Mouse (Mus musculus) myocyte (in vitro differentiated cells): ENCODE data around the gene Dnajc28. TPM values are rescaled to one million over a fixed set of nuclear protein-coding genes. Genes with fewer than 3 reads are reported as not detected.
A peak's percentile ranks its signal among the peaks of the same experiment; 100 is the strongest.
"Not testable (repeated sequence)": the region's sequence is repeated elsewhere in the genome, so short reads cannot be mapped to it uniquely, and the experiment has no call there.

Source experiments
- H3K27me3 ChIP-seq: one replicate; pipeline ENCODE4 v1.6.1; 2011; ENCODE audit not compliant: control insufficient read depth, insufficient read depth, insufficient read length
- H3K36me3 ChIP-seq: one replicate; pipeline ENCODE4 v1.6.1; 2011; ENCODE audit not compliant: control insufficient read depth, insufficient read depth
- H3K4me2 ChIP-seq: one replicate; pipeline ENCODE4 v1.6.1; 2011; ENCODE audit warnings: low read depth, control low read depth
- H3K4me3 ChIP-seq: one replicate; pipeline ENCODE4 v1.5.1; 2011; ENCODE audit warnings: mild to moderate bottlenecking, control low read depth, moderate library complexity
- H3K79me2 ChIP-seq: one replicate; pipeline ENCODE4 v1.6.1; 2011; ENCODE audit not compliant: control insufficient read depth, insufficient read depth
- H3ac ChIP-seq: one replicate; pipeline ENCODE4 v1.6.1; 2011; ENCODE audit not compliant: control insufficient read depth, insufficient read length
- CEBPB ChIP-seq: IDR thresholded peaks from 2 replicates; pipeline ENCODE4 v1.6.1; 2011; ENCODE audit warnings: mild to moderate bottlenecking, moderate library complexity; ENCODE audit not compliant: poor library complexity, insufficient read depth, severe bottlenecking
- E2F4 ChIP-seq: IDR thresholded peaks from one replicate; pipeline ENCODE4 v1.6.1; 2011; ENCODE audit warnings: mild to moderate bottlenecking, control low read depth, moderate library complexity; ENCODE audit not compliant: insufficient read depth
- MAX ChIP-seq: IDR thresholded peaks from one replicate; pipeline ENCODE4 v1.6.1; 2011; ENCODE audit warnings: low read depth, mild to moderate bottlenecking, control low read depth
- MYOD1 ChIP-seq, 3 experiments: IDR thresholded peaks; one replicate each; pipeline ENCODE4 v1.6.1; 2011; ENCODE audit warnings: control low read depth in 2 of 3, low read depth in 2 of 3, mild to moderate bottlenecking in 2 of 3, moderate library complexity in 1 of 3; ENCODE audit not compliant: insufficient read length in 2 of 3, control insufficient read depth in 1 of 3
- MYOG ChIP-seq, 3 experiments: IDR thresholded peaks; one replicate each; pipeline ENCODE4 v1.6.1; 2011; ENCODE audit warnings: control low read depth in 2 of 3, low read depth in 2 of 3, mild to moderate bottlenecking in 2 of 3; ENCODE audit not compliant: insufficient read length in 2 of 3, control insufficient read depth in 1 of 3, insufficient read depth in 1 of 3
- POLR2A ChIP-seq: IDR thresholded peaks from one replicate; pipeline ENCODE4 v1.6.1; 2011; ENCODE audit warnings: low read depth, mild to moderate bottlenecking, control low read depth, moderate library complexity; ENCODE audit not compliant: insufficient read length
- POLR2AphosphoS2 ChIP-seq: IDR thresholded peaks from one replicate; pipeline ENCODE4 v1.6.1; 2011; ENCODE audit warnings: low read depth, control low read depth; ENCODE audit not compliant: insufficient read length
- REST ChIP-seq: IDR thresholded peaks from one replicate; pipeline ENCODE4 v1.6.1; 2011; ENCODE audit warnings: mild to moderate bottlenecking, control low read depth, moderate library complexity; ENCODE audit not compliant: insufficient read depth, insufficient read length
- SRF ChIP-seq: IDR thresholded peaks from one replicate; pipeline ENCODE4 v1.6.1; 2011; ENCODE audit warnings: low read depth; ENCODE audit not compliant: control insufficient read depth, insufficient read length
- TCF12 ChIP-seq: IDR thresholded peaks from one replicate; pipeline ENCODE4 v1.6.1; 2011; ENCODE audit warnings: mild to moderate bottlenecking, control low read depth; ENCODE audit not compliant: poor library complexity, insufficient read depth, severe bottlenecking
- TCF3 ChIP-seq: IDR thresholded peaks from one replicate; pipeline ENCODE4 v1.6.1; 2011; ENCODE audit warnings: low read depth, control low read depth; ENCODE audit not compliant: insufficient read length
- USF1 ChIP-seq: IDR thresholded peaks from one replicate; pipeline ENCODE4 v1.6.1; 2011; ENCODE audit warnings: low read depth, mild to moderate bottlenecking, control low read depth, moderate library complexity
- polyA plus RNA-seq: library from polyadenylated mRNA; unstranded; fragments of >200 nt; fragmentation: generic; extraction: Trizol; gene quantifications from one replicate; pipeline ENCODE4 v1.2.1, GENCODE M21; 2012; ENCODE audit warnings: missing spikeins

The Dnajc28 gene
- polyA plus RNA-seq, 1 experiment: 0.80 TPM

DNA sequence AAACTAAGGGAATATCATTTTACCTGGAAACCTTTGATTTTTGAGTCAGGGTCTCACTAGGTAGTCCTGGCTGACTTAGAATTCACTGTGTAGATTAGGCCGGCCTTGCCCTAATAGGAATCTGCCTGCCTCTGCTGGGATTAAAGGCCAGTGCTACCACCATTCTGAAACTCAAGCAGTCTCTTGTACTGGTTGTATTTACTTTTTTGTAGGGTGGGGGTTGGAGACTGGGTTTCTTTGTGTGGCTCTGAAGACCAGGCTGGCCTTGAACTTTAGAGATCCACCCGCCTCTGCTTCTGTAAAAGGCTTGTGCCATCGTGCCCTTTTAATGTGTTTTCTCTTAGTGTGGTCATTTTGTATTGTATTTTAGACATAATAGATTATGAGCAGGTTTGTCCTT, 30.4 kb upstream of the Dnajc28 start:
- no peaks in the 10 kb centered on the region for H3K27me3 ChIP-seq
- H3K4me3 ChIP-seq: peak overlapping the region; percentile 95
- no peak for TF ChIP-seq MYOD1 (IDR thresholded peaks at IDR 0.05; ENCODE audit: control insufficient read depth in 1 of 3, insufficient read length in 2 of 3, low read depth in 2 of 3)
- peaks cover 86% of the 10 kb centered on the region for H3K79me2 ChIP-seq
- H3ac ChIP-seq: no peak overlapping the region
- peak overlapping the region; percentile 86 for H3K4me2 ChIP-seq
- peaks cover 19% of the 10 kb centered on the region for H3K36me3 ChIP-seq

DNA sequence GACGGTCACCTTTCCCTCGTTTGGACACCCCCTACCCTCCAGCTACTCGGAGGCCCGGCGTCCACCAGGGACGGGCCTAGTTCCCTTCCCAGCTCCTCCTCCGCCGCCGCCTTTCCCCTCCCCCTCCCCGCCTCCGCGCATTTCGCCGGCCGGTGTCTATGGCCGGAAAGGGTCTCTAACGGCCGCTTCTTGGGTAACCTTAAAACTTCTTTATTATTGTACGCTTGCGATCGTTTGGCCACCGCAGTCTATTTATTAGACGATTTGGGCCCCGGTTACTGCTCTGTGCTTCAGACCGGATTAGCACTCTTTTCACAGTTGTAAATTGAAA, 29.4 kb upstream of the Dnajc28 start:
- no peaks in the 10 kb centered on the region for H3K27me3 ChIP-seq
- peaks cover 84% of the 10 kb centered on the region for H3K79me2 ChIP-seq
- peaks cover 14% of the 10 kb centered on the region for H3K36me3 ChIP-seq
- H3K4me2 ChIP-seq: peak overlapping the region; percentile 86
- TF ChIP-seq MYOG (IDR thresholded peaks at IDR 0.05; ENCODE audit: control insufficient read depth in 1 of 3, insufficient read depth in 1 of 3, insufficient read length in 2 of 3, low read depth in 2 of 3): no peak
- peak; percentile 39 for TF ChIP-seq POLR2A
- H3ac ChIP-seq: peak overlapping the region; percentile 23
- H3K4me3 ChIP-seq: peak overlapping the region; percentile 95

DNA sequence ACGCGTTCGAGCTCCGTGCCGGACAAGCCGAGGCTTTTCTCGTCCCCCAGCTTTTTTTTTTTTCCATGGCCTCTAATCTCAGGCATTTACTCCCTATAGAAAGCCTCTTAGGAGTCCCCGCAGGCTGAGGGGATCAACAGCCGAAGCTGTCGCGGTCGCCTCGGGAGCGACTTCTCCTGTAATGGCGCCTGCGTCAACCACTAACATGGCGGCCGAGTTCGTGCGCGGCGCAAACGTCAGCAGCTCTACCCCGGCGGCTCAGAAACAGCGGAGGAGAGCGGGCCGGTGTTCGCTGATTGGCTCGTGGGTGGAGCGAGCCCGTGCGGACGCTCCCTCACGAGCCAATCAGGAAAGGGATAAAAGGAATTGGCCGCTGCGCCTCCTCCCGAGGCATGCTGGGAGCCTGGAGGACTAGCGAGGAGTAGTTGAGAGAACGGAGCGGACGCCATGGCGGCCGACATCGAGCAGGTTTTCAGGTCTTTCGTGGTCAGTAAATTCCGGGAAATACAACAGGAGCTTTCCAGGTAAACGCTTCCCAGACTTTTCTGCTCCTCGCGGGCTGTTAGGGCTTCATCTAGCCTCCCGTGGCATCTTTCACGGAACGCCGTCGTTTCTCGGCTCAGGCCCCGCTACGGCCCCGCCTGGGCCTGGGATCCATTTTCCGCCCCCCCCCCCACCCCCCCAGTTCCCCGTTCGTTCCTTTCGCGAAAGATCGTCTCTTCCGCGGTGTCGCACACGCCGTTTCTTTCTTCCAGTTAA, 28.8 kb upstream of the Dnajc28 start, which contains the start of gene Son:
Gene Son (plus strand): TSS at position 46 of the 759 bp plus-strand sequence.
- H3K27me3 ChIP-seq: no peaks in the 10 kb centered on the region
- H3ac ChIP-seq: peak within 1 kb of the TSS; percentile 23
- peak within 1 kb of the TSS; percentile 99 for H3K4me2 ChIP-seq
- peak within 1 kb of the TSS; percentile 95 for H3K4me3 ChIP-seq
- TF ChIP-seq SRF: peak; percentile 44
- no peak for TF ChIP-seq MAX
- TF ChIP-seq MYOG (IDR thresholded peaks at IDR 0.05; ENCODE audit: control insufficient read depth in 1 of 3, insufficient read depth in 1 of 3, insufficient read length in 2 of 3, low read depth in 2 of 3): peak in 1 of 3 experiments; percentile 15
- TF ChIP-seq POLR2AphosphoS2: peak; percentile 89
- TF ChIP-seq REST: no peak
- no peak for TF ChIP-seq TCF3
- peak; percentile 84 for TF ChIP-seq POLR2A
- TF ChIP-seq TCF12: no peak
- TF ChIP-seq USF1: no peak
- TF ChIP-seq CEBPB: no peak
- H3K36me3 ChIP-seq: peaks cover 15% of the 10 kb centered on the region
- peaks cover 79% of the 10 kb centered on the region for H3K79me2 ChIP-seq

DNA sequence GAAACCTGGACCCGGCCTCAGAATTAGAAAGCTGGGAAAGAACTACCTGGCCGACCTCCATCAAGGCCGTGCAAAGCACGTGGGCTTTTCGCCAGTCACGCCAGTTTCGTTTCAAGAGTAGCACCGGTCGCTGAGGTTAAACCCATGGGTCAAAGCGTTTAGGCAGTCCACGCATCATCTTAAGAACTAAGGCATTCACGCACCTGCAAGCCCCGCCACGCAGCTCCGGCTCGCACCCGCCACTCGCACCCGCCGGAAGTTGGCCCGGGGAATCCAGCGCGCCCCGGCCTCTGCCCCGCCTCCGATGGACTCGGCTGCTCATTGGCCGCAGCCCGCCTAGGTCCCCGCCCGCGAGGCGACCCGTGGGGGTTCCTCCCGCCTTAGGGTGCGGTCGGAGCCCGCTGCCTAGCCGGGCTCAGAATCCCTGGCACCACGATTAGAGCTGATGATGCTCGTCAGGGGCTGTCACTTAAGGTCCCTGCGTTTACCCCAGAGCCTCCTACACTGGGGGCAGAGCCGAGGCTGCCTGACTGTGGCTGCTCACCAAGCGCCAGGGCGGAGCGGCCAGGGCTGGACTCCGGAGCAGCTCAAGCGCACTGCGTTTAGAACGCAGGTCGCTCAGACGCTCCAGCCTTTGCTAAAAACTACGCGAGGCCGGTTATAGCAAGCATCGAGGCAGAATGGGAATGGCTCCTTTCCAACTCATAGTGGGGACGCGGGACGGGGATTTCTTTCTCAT, 28.0 kb upstream of the Dnajc28 start, which contains the start of gene Gart:
Gene Gart (minus strand): TSS at position 272 of the 739 bp plus-strand sequence.
- peaks cover 71% of the 10 kb centered on the region for H3K79me2 ChIP-seq
- H3K4me3 ChIP-seq: peak within 1 kb of the TSS; percentile 95
- H3K27me3 ChIP-seq: no peaks in the 10 kb centered on the region
- H3ac ChIP-seq: peak within 1 kb of the TSS; percentile 23
- peak within 1 kb of the TSS; percentile 99 for H3K4me2 ChIP-seq
- TF ChIP-seq MYOD1 (IDR thresholded peaks at IDR 0.05; ENCODE audit: control insufficient read depth in 1 of 3, insufficient read length in 2 of 3, low read depth in 2 of 3): no peak
- no peak for TF ChIP-seq TCF3
- TF ChIP-seq E2F4: peak; percentile 25
- peak; percentile 97 for TF ChIP-seq POLR2AphosphoS2
- TF ChIP-seq POLR2A: peak; percentile 99
- TF ChIP-seq REST: no peak
- no peak for TF ChIP-seq CEBPB
- no peak for TF ChIP-seq MAX
- TF ChIP-seq MYOG (IDR thresholded peaks at IDR 0.05; ENCODE audit: control insufficient read depth in 1 of 3, insufficient read depth in 1 of 3, insufficient read length in 2 of 3, low read depth in 2 of 3): no peak
- no peak for TF ChIP-seq TCF12
- H3K36me3 ChIP-seq: peaks cover 14% of the 10 kb centered on the region

DNA sequence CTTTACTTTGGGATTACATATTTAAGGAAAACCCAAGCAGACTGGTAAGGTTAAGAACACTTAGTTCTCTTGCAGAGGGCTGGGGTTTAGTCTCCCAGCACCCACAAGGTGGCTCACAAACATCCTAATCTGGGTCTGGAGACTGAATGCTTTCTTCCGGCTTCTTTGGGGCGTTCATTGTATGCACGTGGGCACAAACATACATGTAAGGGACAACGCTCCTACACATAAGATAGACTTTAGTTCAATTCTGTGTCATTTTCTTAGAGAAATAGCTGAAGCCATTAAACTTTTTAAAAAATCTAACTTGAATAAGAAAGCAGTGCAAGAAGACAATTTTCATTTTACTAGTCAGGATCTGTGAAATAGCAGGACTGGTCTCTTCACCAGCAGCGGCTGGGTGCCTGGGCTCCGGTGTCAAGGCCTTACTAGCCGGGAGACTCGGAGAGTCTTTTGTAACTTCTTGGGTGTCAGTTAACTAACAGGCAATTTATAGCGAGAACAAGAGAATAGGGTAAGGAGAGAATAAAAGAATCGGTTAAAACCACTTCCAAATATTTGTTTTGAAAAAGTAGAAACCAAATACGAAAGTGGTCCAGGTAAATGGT, 27.3 kb upstream of the Dnajc28 start:
- peak overlapping the region; percentile 95 for H3K4me3 ChIP-seq
- TF ChIP-seq SRF (no peak), MYOG (IDR thresholded peaks at IDR 0.05; ENCODE audit: control insufficient read depth in 1 of 3, insufficient read depth in 1 of 3, insufficient read length in 2 of 3, low read depth in 2 of 3) (no peak), CEBPB (no peak), REST (no peak), USF1 (no peak), POLR2AphosphoS2 (no peak), POLR2A (no peak)
- no peaks in the 10 kb centered on the region for H3K27me3 ChIP-seq
- H3K36me3 ChIP-seq: peaks cover 17% of the 10 kb centered on the region
- H3K4me2 ChIP-seq: peak overlapping the region; percentile 88
- no peak overlapping the region for H3ac ChIP-seq
- peaks cover 63% of the 10 kb centered on the region for H3K79me2 ChIP-seq

DNA sequence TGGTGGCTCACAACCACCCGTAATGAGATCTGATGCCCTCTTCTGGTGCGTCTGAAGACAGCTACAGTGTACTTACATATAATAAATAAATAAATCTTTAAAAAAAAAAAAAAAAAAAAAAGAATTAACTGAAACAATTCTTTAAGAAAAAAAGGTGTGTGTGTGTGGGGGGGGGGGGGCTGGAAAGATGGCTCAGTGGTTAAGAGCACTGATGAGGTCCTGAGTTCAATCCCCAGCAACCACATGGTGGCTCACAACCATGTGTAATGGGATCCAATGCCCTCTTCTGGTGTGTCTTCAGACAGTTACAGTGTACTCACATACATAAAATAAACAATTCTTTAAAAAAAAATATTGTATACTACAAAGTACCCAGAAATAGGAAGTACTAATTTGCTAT, 26.6 kb upstream of the Dnajc28 start:
- peak overlapping the region; percentile 88 for H3K4me2 ChIP-seq
- not testable (repeated sequence) for H3ac ChIP-seq, H3K27me3 ChIP-seq
- peaks cover 56% of the 10 kb centered on the region for H3K79me2 ChIP-seq
- H3K36me3 ChIP-seq: peaks cover 19% of the 10 kb centered on the region
- peak overlapping the region; percentile 95 for H3K4me3 ChIP-seq
